Mouse (Mus musculus) thymus, adult 2 months (tissue): ENCODE results near the gene Rbp3. TPM values are rescaled to one million over a fixed set of nuclear protein-coding genes. Genes with fewer than 3 reads are reported as not detected.

ENCODE experiments used
- DNase-seq: peaks from one replicate; pipeline ENCODE4 v3.0.0; 2021
- H3K27ac ChIP-seq: fragments of 200-500 bp; 2 replicates; pipeline ENCODE4 v1.5.1; 2012; ENCODE audit warnings: low read length, control low read depth; ENCODE audit not compliant: control insufficient read depth, insufficient read depth
- H3K27me3 ChIP-seq: fragments of 200-500 bp; 2 replicates; pipeline ENCODE4 v1.6.1; 2012; ENCODE audit warnings: mild to moderate bottlenecking, low read length, moderate library complexity, mixed read lengths; ENCODE audit not compliant: control insufficient read depth, insufficient read depth
- H3K36me3 ChIP-seq: fragments of 200-500 bp; 2 replicates; pipeline ENCODE4 v1.6.1; 2012; ENCODE audit warnings: mild to moderate bottlenecking, low read length, moderate library complexity; ENCODE audit not compliant: control insufficient read depth, insufficient read depth
- H3K4me1 ChIP-seq: fragments of 200-500 bp; replicated peaks from 2 replicates; pipeline ENCODE4 v1.6.1; 2012; ENCODE audit warnings: low read length; ENCODE audit not compliant: control insufficient read depth, insufficient read depth
- H3K4me3 ChIP-seq: fragments of 200-500 bp; 2 replicates; pipeline ENCODE4 v1.5.1; 2012; ENCODE audit warnings: mild to moderate bottlenecking, low read length, control low read depth, moderate library complexity; ENCODE audit not compliant: control insufficient read depth, insufficient read depth
- CTCF ChIP-seq: fragments of 200-500 bp; IDR thresholded peaks from 2 replicates; pipeline ENCODE4 v1.5.1; 2012; ENCODE audit warnings: mild to moderate bottlenecking, control low read depth, low read length, moderate library complexity, borderline replicate concordance; ENCODE audit not compliant: control insufficient read depth, poor library complexity, insufficient read depth; ENCODE audit errors: extremely low read depth
- POLR2A ChIP-seq: fragments of 200-500 bp; IDR thresholded peaks from 2 replicates; pipeline ENCODE4 v1.6.1; 2012; ENCODE audit warnings: mild to moderate bottlenecking, low read length, control low read depth, moderate library complexity; ENCODE audit not compliant: control insufficient read depth, poor library complexity, insufficient read depth; ENCODE audit errors: extremely low read depth
- WGBS: fragments of 180-500 bp; shearing (Covaris S2); methylation state at CpG from one replicate; pipeline ENCODE4 v1.1.7; 2018; 5-methylcytosine and 5-hydroxymethylcytosine counted together
- polyA plus RNA-seq: library from polyadenylated mRNA; depleted of rRNA; stranded (reverse); fragments of >200 nt; gene quantifications from 2 replicates; pipeline ENCODE4 v1.2.3, GENCODE M21; 2012; rRNA removed

Gene Rbp3
- polyA plus RNA-seq, 1 experiment = not detected

DNA sequence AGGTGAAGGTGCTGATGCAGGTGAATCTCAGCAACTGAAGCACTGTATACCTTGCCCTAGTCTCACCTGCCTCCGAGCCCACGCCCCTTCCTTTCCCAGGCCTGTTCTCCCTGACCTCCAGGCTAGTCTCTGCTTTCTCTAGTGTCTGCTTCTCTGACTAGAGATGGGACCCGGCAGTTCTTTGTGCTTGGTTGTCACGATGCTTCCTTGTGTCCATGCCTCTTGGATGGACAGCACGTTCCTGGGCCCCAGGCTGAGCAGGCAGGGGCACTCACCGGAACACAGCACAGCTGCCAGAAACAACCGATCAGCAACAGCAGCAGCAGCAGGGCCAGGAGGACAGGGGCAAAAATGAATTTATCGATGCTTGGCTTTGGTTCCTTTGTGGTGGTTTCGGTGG is 39.2 kb downstream of the Rbp3 start:
- 91% methylated on average over 9 of the region's 9 CpGs for WGBS
- TF ChIP-seq POLR2A = no peak
- no peak for TF ChIP-seq CTCF
- DNase-seq = no peak
- no peaks in the 10 kb centered on the region for H3K36me3 ChIP-seq
- no peaks in the 10 kb centered on the region; the same call in 1 of the 2 replicates for H3K4me1 ChIP-seq
- no peak overlapping the region for H3K4me3 ChIP-seq
- H3K27me3 ChIP-seq = no peaks in the 10 kb centered on the region
- no peak overlapping the region for H3K27ac ChIP-seq

DNA sequence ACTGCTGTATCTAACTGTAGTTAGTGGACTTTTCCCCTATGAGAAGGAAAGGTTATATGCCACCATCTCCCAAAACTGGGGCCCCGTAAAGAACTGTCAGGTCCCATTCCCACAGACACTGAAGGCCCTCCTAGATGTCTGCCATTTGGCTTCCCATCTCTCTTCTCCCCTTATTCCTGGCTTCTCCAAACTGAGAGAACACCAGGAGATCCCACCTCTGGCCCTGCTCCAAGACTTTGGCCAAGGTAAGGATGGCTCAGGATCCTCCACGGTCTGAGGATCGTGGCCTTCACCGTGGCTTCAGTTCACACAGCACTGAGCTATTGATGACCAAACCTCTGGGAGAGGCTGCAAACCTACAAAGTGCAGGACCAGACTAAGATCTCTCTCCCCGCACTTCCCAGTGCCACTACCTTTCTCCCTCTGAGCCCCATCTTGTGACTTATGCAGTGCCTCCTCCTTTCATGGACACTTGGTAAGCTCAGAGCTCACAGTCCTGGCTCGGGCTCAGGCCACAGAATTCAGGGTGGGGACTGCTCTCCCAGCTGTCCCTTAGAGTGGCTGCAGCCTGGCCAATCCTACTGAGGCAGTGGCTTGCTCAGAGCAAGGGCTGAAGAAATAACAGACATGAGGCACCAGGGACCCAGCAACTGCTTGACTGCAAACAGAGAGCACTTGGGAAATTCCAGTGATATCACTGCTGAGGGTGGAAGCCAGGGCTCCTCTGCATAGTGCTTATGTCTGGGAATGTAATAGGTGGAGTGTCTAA is 39.9 kb downstream of the Rbp3 start:
- no peak overlapping the region for H3K27ac ChIP-seq
- H3K27me3 ChIP-seq = no peaks in the 10 kb centered on the region
- no peaks in the 10 kb centered on the region; the same call in 1 of the 2 replicates for H3K4me1 ChIP-seq
- DNase-seq = no peak
- no peaks in the 10 kb centered on the region for H3K36me3 ChIP-seq
- 86% methylated on average over 6 of the region's 6 CpGs for WGBS
- no peak overlapping the region for H3K4me3 ChIP-seq
- TF ChIP-seq POLR2A (no peak), CTCF (no peak)

DNA sequence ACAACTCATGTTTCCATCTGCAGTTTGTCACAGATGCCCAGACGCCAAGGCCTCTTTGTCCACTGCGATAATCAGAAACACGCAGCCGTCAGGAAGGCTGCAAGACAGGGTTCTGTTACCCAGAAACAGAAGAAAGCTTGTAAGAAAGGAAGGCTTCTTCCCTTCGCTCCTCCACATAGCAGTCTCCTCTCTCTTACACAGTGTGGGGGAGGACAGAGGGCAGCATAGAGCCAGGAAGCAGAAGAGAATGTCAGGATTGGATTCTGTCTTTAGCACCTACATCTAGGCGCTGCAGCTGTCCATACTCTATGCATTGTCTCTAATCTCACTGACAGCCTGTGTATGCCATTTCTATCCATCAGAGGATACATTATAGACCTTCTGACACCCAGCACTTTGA is 43.6 kb downstream of the Rbp3 start:
- WGBS = 72% methylated on average over 6 of the region's 6 CpGs

DNA sequence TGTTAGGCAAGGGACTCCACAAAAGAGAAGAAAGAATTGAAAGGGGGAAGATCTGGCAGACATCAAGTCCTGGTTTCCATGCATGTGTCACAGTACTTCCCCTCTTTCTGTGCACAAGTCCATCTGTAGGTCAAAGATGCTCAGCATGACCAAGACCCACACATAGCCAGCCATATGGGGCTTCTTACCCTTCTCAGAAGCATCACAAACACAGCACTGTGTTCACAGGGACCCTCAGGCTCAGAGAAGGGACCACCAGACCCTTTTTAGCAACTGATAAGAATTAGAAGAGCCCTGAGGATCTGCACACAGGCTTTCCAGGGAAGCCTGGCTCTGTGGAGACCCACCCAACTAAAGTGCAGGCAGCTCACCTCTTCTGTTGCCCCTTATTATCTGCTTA is 46.3 kb downstream of the Rbp3 start:
- H3K4me3 ChIP-seq = no peak overlapping the region

More for the DNA sequence above, 43.6 kb downstream of the Rbp3 start:
- Histone ChIP-seq H3K27me3 (no peaks in the 10 kb centered on the region), H3K27ac (no peak overlapping the region), H3K4me1 (no peaks in the 10 kb centered on the region; the same call in 1 of the 2 replicates), H3K4me3 (no peak overlapping the region), H3K36me3 (no peaks in the 10 kb centered on the region)
- TF ChIP-seq CTCF (no peak), POLR2A (no peak)
- no peak for DNase-seq

DNA sequence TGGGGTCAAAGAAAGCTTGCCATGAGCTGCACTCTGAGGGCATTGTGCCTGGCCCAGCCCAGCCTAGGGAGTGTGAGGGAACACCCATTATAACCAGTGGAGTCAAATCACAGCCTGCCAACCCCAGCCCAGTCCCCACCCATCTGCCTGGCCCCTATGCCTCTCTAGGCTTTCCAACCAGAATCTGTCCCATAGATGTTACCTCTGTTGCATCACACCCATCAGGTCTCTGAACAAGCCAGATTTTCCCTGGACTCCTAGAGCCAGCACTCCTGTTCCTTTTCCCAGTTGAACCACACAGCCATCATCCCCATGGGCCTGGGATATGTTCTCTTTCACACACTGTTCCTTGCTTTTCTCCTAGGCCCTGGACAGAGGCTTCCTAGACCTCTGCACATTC is 47.6 kb downstream of the Rbp3 start:
- H3K27me3 ChIP-seq = no peaks in the 10 kb centered on the region
- H3K4me3 ChIP-seq = no peak overlapping the region
- H3K27ac ChIP-seq = no peak overlapping the region
- H3K36me3 ChIP-seq = no peaks in the 10 kb centered on the region
- DNase-seq = no peak
- no peak for TF ChIP-seq CTCF
- no peak for TF ChIP-seq POLR2A
- no peaks in the 10 kb centered on the region for H3K4me1 ChIP-seq

More for the DNA sequence above, 46.3 kb downstream of the Rbp3 start:
- TF ChIP-seq POLR2A (no peak), CTCF (no peak)
- no peak for DNase-seq
- Histone ChIP-seq H3K27me3 (no peaks in the 10 kb centered on the region), H3K36me3 (no peaks in the 10 kb centered on the region), H3K27ac (no peak overlapping the region), H3K4me1 (no peaks in the 10 kb centered on the region)

DNA sequence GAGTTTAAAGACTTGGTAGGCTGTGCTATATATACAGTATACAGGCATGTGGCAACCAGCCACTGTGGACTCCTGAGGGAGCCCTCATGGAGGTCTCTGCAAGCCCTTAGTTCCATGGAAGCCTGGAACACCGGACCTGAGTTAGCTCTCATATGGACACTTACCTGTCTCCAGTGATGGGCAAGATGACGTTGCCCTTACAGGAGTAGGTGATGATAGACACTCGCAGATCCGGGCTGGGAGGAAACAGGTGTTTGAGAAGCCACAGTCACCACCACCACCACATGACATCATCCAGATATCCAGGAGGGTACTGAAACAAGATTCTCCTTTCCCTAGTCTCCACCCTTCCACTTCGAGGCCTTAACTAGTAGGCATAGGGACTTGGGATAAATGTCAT is 48.6 kb downstream of the Rbp3 start:
- 78% methylated on average over 5 of the region's 5 CpGs for WGBS
- no peaks in the 10 kb centered on the region for H3K27me3 ChIP-seq
- no peak overlapping the region for H3K4me3 ChIP-seq
- no peaks in the 10 kb centered on the region for H3K36me3 ChIP-seq
- TF ChIP-seq CTCF (no peak), POLR2A (no peak)
- H3K27ac ChIP-seq = no peak overlapping the region
- DNase-seq = no peak
- H3K4me1 ChIP-seq = no peaks in the 10 kb centered on the region

Other genes with a start within 250 kb of the Rbp3 start
- gene Gdf10, start 30.4 kb upstream of the Rbp3 start, polyA plus RNA-seq = 2.3 and 2.4 TPM in 2 replicates
- not detected in 2 replicates for gene Gdf2, start 13.0 kb upstream of the Rbp3 start, polyA plus RNA-seq
- not detected in 2 replicates for gene Zfp488, start 24.8 kb downstream of the Rbp3 start, polyA plus RNA-seq
- not detected in 2 replicates for gene Gm30083, start 61.2 kb downstream of the Rbp3 start, polyA plus RNA-seq
- 0.07 TPM in 1 of 2 replicates, not detected in the other for gene Gm5460, start 62.8 kb downstream of the Rbp3 start, polyA plus RNA-seq
- gene Antxrl, start 98.7 kb downstream of the Rbp3 start, polyA plus RNA-seq = 0.13 TPM in 1 of 2 replicates, not detected in the other
- 4.9 and 6.2 TPM in 2 replicates for gene Anxa8, start 132.0 kb downstream of the Rbp3 start, polyA plus RNA-seq
- not detected in 2 replicates for gene A630023A22Rik, start 148.8 kb downstream of the Rbp3 start, polyA plus RNA-seq
- gene Npy4r, start 198.5 kb downstream of the Rbp3 start, polyA plus RNA-seq = 0.06 and 0.11 TPM in 2 replicates
- gene Gprin2, start 247.7 kb downstream of the Rbp3 start, polyA plus RNA-seq = 0.05 and 0.08 TPM in 2 replicates